Mouse (Mus musculus): ENCODE results near the gene Top3a. TPM values are rescaled to one million over a fixed set of nuclear protein-coding genes. Genes with fewer than 3 reads are reported as not detected.

Gene Top3a
- polyA plus RNA-seq, 1 experiment = 0.31 TPM

DNA sequence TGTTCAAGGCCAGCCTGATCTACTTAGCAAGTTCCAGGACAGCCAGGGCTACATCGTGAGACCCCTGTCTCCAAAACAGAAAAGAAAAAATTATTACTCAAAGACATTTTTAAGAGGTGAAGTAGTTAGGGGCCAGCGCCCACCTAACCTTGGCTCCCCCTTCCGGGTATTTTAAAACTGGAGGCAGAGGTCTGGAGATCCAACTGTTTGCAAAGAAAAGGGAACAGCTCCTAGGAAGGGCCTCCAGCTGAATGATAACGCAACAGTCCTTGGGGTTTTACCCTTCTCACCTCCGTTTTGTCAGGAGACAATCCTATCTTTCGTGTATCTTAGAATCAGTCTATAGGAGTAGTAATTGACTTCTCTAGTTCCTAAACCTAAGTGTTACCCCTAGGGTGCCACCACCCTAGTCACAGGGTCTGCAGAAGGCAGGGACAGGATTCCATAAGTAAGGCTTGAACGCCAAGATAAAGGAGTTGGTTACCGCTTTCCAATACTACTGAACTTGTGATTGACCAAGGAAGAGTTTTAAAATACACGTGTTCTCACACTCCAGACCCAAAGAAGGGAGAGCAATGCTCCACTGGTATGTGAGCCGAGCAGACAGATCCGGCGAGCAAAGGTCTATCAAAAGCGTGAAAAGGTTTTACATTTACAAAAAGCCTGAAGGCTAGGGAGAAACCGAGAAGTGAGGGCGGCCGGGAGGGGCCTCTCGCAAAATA is 897 bp downstream of the Top3a start:
- Histone ChIP-seq H3K9me3 (ENCODE audit: control insufficient read depth, low read length) (no peaks in the 10 kb centered on the region), H3K4me3 (replicated peaks) (peak overlapping the region; percentile 85), H3K27me3 (ENCODE audit: control insufficient read depth) (no peaks in the 10 kb centered on the region), H3K4me1 (ENCODE audit: control insufficient read depth) (peaks cover 65% of the 10 kb centered on the region), H3K36me3 (ENCODE audit: control insufficient read depth) (peaks cover 31% of the 10 kb centered on the region)
- no peak for TF ChIP-seq TAL1 (IDR thresholded peaks at IDR 0.05; ENCODE audit: low read length)
- no peak for TF ChIP-seq GATA1 (IDR thresholded peaks at IDR 0.05; ENCODE audit: low read length)

DNA sequence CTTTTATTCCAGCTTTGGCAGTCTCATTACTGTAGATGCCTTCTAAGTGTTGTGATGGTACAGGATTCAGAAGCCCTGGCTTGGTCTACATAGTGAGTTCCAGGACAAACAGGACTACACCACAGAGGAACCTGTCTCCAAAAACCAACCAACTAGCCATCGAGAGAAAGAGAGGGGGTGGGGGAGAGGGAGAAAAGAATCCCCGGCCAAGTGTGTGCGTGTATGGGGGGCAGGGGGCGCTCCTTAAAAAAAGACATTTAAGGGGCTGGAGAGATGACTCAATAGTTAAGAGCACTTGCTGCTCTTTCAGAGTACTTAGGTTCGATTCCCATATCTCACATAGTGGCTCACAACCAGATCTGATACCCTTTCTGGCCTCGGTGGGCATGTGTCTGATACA is 1.6 kb downstream of the Top3a start:
- peaks cover 58% of the 10 kb centered on the region for H3K4me1 ChIP-seq (ENCODE audit: control insufficient read depth)
- no peaks in the 10 kb centered on the region for H3K27me3 ChIP-seq (ENCODE audit: control insufficient read depth)
- peaks cover 26% of the 10 kb centered on the region for H3K36me3 ChIP-seq (ENCODE audit: control insufficient read depth)
- H3K4me3 ChIP-seq (replicated peaks) = peak overlapping the region; percentile 85
- H3K9me3 ChIP-seq (ENCODE audit: control insufficient read depth, low read length) = no peaks in the 10 kb centered on the region
- TF ChIP-seq TAL1 (IDR thresholded peaks at IDR 0.05; ENCODE audit: low read length) = no peak
- TF ChIP-seq GATA1 (IDR thresholded peaks at IDR 0.05; ENCODE audit: low read length) = no peak

DNA sequence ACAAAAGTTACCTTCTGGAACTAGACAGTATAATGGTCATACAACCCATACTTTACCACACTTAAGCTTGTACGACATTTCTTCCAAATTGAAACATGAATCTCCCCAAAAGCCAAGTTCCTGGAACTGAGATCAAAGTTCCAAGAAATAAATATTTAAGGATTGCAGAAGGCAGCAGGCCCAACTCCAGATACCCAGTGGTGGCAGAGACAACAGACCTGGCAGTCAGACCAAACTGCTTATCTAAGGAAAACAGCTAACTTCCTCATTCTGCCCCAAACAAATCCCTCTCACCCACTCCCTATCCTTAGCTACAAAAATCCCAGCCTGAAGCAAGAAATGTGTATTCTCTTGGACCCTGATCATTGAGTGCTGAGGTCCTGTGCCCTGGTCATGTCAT is 2.3 kb downstream of the Top3a start:
- peaks cover 19% of the 10 kb centered on the region for H3K36me3 ChIP-seq (ENCODE audit: control insufficient read depth)
- peak overlapping the region; percentile 28 for H3K4me3 ChIP-seq (replicated peaks)
- H3K9me3 ChIP-seq (ENCODE audit: control insufficient read depth, low read length) = no peaks in the 10 kb centered on the region
- H3K27me3 ChIP-seq (ENCODE audit: control insufficient read depth) = no peaks in the 10 kb centered on the region
- TF ChIP-seq TAL1 (IDR thresholded peaks at IDR 0.05; ENCODE audit: low read length) = no peak
- TF ChIP-seq GATA1 (IDR thresholded peaks at IDR 0.05; ENCODE audit: low read length) = no peak
- peaks cover 51% of the 10 kb centered on the region for H3K4me1 ChIP-seq (ENCODE audit: control insufficient read depth)

DNA sequence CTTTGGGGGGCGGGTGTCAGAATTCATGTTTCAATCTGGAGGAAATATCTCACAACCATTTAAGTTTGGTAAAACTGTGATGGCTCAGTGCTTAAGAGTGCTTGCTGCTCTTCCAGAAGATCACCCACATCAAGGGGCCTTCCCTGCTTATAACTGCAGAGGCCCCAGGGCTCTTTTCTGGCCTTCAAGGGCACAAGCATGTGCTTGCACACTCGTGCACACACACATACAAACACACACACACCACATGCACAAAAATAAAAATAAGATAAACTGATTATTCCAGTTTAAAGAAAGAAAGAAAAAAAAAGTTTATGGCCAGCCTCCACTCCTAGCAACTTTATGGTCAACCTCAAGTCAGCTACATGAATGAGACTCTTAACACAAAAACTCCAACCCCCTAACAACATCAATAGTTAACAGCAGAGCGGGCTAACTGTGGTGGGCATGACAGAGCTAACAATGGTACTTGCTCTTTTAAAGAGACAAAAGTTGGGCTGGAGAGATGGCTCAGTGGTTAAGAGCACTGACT is 2.9 kb downstream of the Top3a start:
- H3K27me3 ChIP-seq (ENCODE audit: control insufficient read depth) = no peaks in the 10 kb centered on the region
- peaks cover 46% of the 10 kb centered on the region for H3K4me1 ChIP-seq (ENCODE audit: control insufficient read depth)
- no peak for TF ChIP-seq TAL1 (IDR thresholded peaks at IDR 0.05; ENCODE audit: low read length)
- TF ChIP-seq GATA1 (IDR thresholded peaks at IDR 0.05; ENCODE audit: low read length) = no peak
- H3K36me3 ChIP-seq (ENCODE audit: control insufficient read depth) = peaks cover 13% of the 10 kb centered on the region
- no peaks in the 10 kb centered on the region for H3K9me3 ChIP-seq (ENCODE audit: control insufficient read depth, low read length)
- no peak overlapping the region for H3K4me3 ChIP-seq (replicated peaks)

DNA sequence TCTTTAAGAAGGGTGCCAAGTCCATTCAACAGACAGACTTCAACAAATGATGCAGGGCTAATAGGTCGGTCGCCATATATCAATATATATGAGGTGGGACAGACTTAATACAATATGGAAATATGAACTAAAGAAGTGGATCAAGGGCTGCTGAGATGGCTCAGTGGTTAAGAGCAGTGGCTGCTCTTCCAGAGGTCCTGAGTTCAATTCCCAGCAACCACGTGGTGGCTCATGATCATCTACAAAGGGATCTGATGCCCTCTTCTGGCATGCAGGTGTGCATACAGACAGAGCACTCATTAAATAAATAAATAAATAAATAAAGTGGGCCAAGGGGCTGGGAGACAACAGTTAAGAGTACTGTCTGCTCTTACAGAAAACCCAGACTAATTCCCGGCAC is 5.0 kb downstream of the Top3a start:
- 0 out of 2 replicates have a peak, but pooled peaks cover 2% of the 10 kb centered on the region for H3K36me3 ChIP-seq (ENCODE audit: control insufficient read depth)
- H3K4me1 ChIP-seq (ENCODE audit: control insufficient read depth) = peaks cover 30% of the 10 kb centered on the region
- H3K27me3 ChIP-seq (ENCODE audit: control insufficient read depth) = no peaks in the 10 kb centered on the region
- H3K9me3 ChIP-seq (ENCODE audit: control insufficient read depth, low read length) = no peaks in the 10 kb centered on the region
- TF ChIP-seq GATA1 (IDR thresholded peaks at IDR 0.05; ENCODE audit: low read length) (no peak), TAL1 (IDR thresholded peaks at IDR 0.05; ENCODE audit: low read length) (no peak)
- H3K4me3 ChIP-seq (replicated peaks) = no peak overlapping the region

DNA sequence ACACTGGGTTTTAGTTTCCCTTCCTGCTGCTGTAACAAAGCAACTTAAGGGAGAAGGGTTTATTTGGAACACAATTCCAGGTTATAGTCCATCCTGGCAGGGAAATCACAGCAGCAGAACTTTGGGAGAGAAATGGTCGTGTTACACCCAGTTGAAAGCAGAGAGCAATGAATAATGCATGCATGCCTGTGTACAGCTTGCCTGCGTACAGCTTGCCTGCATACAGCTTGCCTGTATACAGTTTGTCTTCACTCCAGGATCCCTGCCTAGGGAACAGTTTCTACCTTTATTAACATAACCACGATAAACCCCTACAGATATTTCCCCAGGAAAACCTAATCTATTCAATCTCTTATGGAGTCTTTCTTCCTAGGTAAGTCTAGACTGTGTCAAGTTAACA is 6.4 kb downstream of the Top3a start:
- H3K9me3 ChIP-seq (ENCODE audit: control insufficient read depth, low read length) = no peaks in the 10 kb centered on the region
- no peaks in the 10 kb centered on the region for H3K27me3 ChIP-seq (ENCODE audit: control insufficient read depth)
- TF ChIP-seq GATA1 (IDR thresholded peaks at IDR 0.05; ENCODE audit: low read length) = no peak
- no peak for TF ChIP-seq TAL1 (IDR thresholded peaks at IDR 0.05; ENCODE audit: low read length)
- H3K36me3 ChIP-seq (ENCODE audit: control insufficient read depth) = 0 out of 2 replicates have a peak, but pooled peaks cover 4% of the 10 kb centered on the region
- no peak overlapping the region for H3K4me3 ChIP-seq (replicated peaks)
- H3K4me1 ChIP-seq (ENCODE audit: control insufficient read depth) = peaks cover 20% of the 10 kb centered on the region

DNA sequence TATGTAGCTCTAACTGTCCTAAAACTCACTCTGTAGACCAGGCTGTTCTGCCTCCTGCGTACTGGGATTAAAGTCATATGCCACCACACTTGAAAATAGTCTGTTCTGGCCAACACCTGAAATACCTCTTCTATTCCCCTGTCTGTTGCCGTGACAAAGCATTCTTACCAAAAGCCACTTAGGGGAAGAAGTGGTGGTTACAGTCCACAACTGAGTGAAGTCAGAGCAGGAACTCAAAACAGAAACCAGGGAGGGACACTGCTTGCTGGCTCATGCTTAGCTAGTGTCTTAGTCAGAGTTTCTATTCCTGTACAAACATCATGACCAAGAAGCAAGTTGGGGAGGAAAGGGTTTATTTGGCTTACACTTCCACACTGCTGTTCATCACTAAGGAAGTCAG is 7.8 kb downstream of the Top3a start:
- H3K4me3 ChIP-seq (replicated peaks) = no peak overlapping the region
- H3K36me3 ChIP-seq (ENCODE audit: control insufficient read depth) = peaks cover 6% of the 10 kb centered on the region
- H3K27me3 ChIP-seq (ENCODE audit: control insufficient read depth) = no peaks in the 10 kb centered on the region
- H3K9me3 ChIP-seq (ENCODE audit: control insufficient read depth, low read length) = no peaks in the 10 kb centered on the region
- TF ChIP-seq GATA1 (IDR thresholded peaks at IDR 0.05; ENCODE audit: low read length) (no peak), TAL1 (IDR thresholded peaks at IDR 0.05; ENCODE audit: low read length) (no peak)
- peaks cover 6% of the 10 kb centered on the region for H3K4me1 ChIP-seq (ENCODE audit: control insufficient read depth)

DNA sequence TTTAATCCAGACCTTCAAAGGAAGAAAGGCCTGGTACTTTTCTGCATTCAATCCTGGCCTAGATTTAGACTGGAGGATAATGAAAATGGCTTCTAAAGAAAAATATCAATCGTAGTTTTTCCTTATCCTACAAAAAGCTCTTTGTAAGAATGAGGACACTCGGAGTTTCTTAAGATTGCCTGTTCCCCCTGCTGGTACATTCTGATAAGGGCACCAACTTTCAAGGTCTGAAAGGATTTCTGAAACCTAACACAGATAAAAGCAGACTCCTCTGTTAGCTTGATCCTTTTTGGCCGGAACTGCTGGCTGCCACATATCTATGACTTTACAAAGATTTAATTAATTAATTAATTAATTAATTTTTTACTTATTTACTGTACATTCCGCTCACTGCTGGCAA is 10.2 kb downstream of the Top3a start:
- Histone ChIP-seq H3K36me3 (ENCODE audit: control insufficient read depth) (peaks cover 13% of the 10 kb centered on the region), H3K4me3 (replicated peaks) (no peak overlapping the region), H3K4me1 (ENCODE audit: control insufficient read depth) (peaks cover 2% of the 10 kb centered on the region), H3K27me3 (ENCODE audit: control insufficient read depth) (no peaks in the 10 kb centered on the region), H3K9me3 (ENCODE audit: control insufficient read depth, low read length) (no peaks in the 10 kb centered on the region)
- TF ChIP-seq TAL1 (IDR thresholded peaks at IDR 0.05; ENCODE audit: low read length) (no peak), GATA1 (IDR thresholded peaks at IDR 0.05; ENCODE audit: low read length) (no peak)

DNA sequence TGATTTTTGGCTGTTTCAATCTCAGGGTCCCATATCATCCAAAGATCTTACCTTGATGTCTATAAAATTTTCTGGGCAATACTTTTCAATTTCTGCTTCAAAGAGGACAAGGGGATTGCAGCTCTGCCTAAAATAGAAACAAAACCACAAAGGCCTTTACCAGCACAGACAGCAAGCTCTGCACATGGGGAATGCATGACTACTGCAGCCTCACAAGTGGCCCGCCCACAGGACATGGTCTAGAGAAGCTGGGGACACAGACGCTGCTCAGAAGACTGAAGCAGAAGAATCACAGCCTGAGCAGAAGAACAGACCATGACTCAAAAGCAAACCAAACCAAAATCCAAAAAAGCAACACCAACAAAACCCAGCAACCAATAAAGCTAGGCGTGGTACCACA is 15.5 kb downstream of the Top3a start:
- TF ChIP-seq GATA1 (IDR thresholded peaks at IDR 0.05; ENCODE audit: low read length) (no peak), TAL1 (IDR thresholded peaks at IDR 0.05; ENCODE audit: low read length) (no peak)
- H3K36me3 ChIP-seq (ENCODE audit: control insufficient read depth) = peaks cover 52% of the 10 kb centered on the region

More for the DNA sequence above, 15.5 kb downstream of the Top3a start:
- Histone ChIP-seq H3K9me3 (ENCODE audit: control insufficient read depth, low read length) (no peaks in the 10 kb centered on the region), H3K4me3 (replicated peaks) (no peak overlapping the region), H3K4me1 (ENCODE audit: control insufficient read depth) (no peaks in the 10 kb centered on the region), H3K27me3 (ENCODE audit: control insufficient read depth) (no peaks in the 10 kb centered on the region)
